Mouse (Mus musculus) gastrocnemius, adult 8-10 months (tissue): ENCODE data around the gene Cerkl. TPM values are rescaled to one million over a fixed set of nuclear protein-coding genes. Genes with fewer than 3 reads are reported as not detected.

Source experiments
- DNase-seq, 2 experiments: peaks; one replicate each; pipeline ENCODE4 v3.0.0; 2022; ENCODE audit warnings: low spot score in 2 of 2
- total RNA-seq, 4 experiments: library from RNA; stranded (reverse); gene quantifications; 2 replicates each; pipeline ENCODE4 v1.2.4; 2022

Gene Cerkl
- total RNA-seq, 4 experiments from 2014 or later: 0.19 to 0.82 (median 0.57) TPM

DNA sequence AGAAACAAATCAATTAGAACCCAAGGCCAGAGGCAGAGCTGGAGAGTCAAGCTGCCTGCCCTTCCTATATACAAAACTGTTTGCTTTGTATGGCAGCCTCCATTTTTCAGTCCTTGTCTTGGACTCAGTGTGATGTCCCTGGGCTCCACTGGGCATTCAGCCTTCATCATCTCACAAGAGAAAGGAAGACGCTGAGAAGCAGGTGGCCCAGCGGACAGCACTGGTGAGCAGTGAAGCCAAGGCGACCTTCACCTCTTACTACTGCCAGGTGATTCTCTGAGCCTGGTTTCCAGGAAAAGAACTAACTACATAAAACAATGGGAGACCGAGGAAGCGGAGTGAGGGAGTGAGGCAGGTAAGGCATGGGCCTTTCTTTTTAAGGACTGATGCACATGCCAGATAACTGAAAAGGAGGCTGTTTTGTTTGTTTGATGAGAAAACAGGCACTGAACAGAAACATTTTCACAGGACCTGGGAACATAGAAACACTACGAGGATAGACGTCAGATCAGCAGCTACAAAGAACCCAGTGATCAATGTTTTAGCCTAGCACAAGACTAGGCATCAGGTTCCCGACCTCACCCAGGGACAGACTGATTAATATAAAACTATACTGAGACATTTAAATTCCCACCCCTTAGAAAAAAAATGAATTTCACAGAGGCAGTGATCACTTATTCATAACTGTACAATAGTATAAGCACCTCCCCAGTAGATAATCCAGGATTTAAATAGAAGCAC lies 78.1 kb downstream of the Cerkl start:
- DNase-seq: no peak

DNA sequence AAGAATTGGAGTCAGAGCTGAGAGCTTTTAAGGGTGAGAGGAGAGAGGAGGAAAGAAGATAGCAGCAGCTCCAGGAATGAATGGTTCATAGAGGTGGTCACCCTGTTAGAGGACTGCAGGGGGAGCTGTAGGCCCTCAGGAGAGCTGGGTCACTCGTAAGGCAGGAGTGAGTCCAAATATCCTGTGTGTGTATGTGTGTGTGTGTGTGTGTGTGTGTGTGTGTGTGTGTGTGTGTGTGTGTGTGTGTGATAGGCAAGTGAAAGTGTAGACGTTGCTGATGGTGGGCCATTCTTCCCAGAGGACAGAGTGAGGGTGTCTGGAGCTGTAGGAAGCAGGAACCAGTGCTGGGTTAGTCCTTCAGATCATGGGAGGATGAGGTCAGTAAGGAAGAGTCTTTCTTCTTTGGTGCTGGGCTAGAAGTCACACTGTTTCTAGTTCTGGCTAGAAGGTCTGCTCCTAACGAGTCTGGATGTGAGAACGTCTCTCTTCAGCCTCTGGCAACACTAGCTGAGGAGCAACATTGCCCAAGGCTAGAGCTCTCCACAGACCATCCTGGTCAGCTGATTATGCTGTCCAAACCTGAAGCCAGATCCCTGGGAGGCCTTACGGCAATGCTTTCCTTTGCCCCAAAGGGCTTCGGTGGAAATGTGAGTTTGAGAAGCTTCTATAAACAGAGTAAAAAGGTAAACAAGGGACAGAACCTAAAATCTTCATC lies 83.9 kb downstream of the Cerkl start:
- DNase-seq: no peak

DNA sequence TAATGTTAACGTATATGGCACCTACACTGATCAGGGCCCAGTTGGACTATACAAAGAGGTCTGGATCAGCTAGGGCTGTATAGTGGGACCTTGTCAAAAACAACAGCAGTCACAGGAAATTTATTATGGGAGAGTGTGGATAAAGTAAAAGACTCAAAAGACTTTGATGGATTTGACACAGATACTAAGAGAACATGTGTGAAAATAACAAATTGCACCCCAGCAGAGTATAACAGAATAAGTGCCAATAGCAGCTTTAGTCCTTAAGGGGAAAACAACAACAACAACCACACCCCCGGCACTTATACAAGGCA lies 84.5 kb downstream of the Cerkl start:
- DNase-seq: no peak

DNA sequence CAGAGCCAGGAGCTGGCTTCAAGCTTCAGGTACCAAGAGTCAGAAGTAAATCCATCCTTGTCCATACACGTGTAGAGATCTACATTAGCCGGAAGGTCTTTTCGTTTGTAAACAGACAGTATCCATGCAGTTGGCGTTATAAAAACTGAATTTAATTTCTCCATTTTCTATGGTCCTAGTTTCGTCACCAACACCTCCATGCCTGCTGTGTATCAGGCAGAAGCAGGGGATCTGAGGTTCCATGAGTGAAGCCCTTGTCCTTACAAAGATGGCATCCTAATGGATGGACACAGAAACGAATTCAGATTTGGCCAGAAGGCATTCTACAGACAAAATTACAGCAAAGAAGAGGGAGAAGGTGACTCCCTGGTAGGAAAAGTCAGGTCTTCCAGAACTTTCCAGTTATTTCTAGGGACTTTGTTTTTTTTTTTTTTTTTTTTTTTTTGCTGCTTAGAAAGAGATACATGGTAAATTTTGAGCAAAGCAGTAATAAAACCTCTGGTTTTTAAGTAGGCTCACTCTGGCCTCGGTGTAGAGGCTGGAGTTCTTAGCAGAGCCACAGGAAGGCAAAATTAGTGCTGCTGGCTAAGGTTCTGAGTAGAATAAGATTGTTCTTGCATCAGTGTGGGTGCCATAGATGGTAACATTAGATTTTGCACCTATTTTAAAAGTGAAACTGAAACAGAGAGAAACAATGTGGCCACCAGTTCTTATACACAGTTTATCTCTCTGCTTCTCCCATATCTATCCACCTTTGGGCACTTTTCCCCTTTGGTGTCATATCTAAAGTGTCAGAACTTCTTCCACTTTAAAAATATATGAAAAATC lies 85.0 kb downstream of the Cerkl start:
- no peak for DNase-seq

DNA sequence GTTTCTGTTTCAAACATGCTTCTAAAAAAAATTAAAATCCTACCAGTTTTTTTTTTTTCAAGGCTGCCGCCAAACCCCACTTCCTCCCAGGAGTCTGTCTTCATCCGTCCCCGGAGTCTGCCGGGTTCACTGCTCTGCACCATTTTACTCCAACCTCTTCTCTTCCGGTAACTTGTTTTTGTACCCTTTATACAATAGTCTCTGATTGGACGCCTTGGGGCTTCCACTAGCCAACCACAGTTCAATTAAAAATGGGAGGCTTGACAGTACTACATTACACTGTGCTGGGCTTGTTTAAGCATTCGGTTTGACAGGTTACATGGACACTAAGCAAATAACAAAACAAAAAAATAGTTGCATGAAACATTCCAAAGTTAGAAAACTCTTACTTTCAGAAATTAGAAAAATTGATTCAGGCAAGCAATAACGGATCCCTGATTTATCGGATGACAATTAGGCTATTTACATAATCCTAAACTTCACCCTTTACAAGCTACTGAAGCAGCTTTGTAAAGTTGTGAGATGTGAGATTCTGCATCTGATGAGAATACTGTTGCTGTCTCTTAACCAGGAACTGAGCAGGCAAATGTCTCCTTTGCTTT lies 85.8 kb downstream of the Cerkl start:
- no peak for DNase-seq

DNA sequence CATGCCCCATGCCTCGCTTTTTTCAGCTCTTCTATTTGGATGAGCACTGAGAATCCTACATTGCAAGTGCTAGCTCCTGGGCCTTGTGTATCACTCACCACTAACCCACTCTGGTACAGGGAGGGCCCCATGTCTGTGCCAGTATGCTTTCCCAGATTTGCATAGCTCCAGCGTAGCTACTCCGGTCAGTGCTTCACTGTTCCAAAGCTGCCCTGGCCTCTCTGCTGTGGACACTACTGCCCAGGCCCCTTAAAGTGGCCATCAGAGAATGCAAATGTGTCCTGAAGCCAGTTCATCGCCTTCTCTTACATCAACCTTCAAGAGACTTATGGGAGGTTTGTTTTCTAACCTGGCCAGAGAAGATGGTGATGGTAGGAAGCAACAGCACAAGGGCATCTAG lies 86.7 kb downstream of the Cerkl start:
- no peak for DNase-seq

DNA sequence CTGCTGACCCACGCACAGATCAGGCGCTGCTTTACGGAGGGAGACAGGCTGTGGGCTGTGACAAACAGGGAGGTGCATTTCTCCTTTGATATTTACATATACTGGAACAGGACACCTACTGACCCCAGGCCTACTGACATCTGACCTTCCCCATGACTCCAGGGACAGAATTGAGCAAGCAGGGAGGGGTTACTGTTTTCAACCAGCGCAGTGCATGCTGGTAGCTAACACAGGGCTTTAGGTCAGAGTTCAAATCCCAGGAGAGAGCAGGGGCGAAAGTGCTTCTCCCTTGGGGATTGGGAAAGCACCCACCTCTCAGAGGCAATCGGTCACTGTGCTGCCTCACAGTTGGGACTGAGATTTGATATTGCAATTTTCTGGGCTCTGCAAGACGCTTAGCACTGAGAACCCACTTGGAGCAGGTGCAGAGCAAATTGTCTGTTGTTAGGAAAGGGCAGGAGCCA lies 87.5 kb downstream of the Cerkl start:
- no peak for DNase-seq

DNA sequence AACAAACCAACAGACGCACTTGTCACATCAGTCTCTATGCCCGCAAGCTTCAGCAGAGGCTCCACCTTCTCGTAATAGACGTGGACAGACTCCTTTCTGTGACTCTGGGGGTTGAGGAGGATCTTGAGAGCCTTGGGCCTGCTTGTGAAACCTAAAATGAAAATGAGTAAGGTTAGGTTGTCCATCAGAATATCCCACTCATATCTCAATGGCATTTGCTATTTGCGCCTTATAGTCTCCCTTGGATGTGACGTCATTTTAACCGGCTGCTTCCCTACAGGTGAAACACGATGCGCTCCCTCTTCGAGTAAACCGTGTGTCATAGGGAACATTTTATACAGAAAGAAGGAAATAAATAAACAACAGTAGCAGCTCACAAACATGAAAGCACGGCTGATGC lies 87.9 kb downstream of the Cerkl start:
- DNase-seq: no peak

DNA sequence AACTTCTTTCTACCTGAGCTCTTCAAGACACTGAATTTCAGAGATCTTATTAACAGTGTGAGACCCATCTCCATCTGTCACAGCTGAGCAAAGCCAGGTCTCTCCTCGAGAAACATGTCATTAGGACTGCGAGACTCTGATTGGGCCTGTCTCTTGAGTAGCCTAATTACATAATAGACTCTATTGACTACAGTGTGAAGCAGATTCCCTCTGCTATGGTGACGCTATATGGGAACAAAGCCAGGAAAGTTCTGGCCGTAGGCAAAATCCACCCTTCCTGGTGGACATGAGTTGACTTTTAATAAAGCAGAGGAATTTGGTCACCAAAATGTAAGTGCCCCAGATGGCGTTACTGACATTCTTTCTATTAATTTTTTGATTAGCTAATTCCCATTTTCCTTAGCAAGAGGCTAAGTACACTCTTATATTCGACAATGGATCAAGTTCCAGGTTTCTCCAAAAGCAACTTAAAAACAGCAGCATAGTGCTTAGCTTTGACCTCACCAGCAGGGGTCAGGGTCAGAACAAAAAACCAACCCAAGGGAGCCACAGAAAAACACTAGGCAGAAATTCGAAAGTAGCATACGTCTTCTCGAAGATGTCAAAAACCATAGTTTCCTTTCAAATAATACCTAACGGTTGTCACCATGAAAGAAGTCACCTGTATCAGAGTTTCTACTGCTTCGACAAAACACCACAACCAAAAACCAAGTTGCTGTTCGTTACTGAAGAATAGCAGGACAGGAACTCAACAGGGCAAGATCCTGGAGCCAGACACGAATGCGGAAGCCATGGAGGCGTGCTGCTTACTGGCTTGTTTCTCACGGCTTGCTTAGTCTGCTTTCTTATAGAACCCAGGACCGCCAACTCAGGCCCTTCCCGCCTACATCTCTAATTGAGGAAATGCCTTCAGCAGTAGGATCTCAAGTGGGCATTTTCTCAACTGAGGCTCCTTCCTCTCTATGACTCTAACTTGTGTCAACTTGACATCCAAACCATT lies 88.8 kb downstream of the Cerkl start:
- no peak for DNase-seq

DNA sequence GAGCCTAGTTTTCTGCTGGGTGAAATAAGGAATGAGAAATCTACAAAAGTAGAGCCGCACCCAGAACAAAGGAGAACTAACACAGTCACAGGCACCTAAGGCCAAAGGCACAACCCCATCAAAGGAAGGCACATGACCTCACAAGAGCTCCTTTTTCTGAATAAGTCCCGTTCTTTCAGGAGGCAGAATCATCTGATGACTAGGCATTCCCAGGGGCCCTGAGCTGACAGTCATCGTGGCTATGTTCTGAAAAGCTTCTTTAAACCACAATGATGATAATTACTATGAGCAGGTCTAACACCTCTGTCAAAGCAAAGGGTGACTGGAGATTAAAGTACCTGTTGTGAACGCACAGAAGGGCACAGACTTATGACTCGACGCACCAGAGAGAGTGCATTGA lies 92.7 kb downstream of the Cerkl start:
- DNase-seq: no peak

DNA sequence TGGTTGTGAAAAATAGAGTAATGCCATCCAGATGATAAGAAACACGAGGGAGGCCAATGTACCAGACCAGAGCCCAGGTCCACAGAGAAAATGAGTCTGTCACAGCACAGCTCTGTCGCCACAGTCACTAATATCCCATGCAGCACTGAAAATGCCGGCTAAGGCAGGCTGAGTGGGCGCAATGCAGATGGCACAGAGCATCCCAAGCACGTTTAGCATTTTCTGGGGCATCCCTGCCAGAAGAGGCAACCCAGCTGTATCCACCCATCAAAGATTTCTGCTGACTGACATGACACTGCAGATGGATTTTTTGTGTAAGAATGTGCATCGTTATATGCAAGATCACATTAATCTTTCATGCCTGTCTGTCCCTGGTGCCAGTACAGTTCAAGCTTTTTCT lies 94.6 kb downstream of the Cerkl start:
- DNase-seq: no peak

DNA sequence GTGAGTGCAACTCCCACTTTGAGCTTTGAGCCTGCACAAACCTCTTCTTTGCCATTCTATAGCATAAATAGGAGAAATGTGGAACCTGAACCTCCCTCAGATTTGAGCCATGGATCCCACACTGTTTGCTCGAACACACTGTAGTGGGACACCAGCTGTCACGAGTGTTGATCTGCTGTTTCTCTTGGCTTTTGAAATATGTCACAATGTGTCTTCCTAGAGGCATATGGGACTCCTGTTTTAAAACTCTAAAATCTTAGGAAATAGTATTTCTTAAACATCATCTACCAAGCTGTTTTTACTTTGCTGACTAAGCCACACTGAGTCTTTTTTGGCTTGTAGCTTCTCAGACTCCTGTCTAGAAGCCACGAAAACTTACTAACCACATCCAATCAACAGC lies 98.8 kb downstream of the Cerkl start:
- no peak for DNase-seq

DNA sequence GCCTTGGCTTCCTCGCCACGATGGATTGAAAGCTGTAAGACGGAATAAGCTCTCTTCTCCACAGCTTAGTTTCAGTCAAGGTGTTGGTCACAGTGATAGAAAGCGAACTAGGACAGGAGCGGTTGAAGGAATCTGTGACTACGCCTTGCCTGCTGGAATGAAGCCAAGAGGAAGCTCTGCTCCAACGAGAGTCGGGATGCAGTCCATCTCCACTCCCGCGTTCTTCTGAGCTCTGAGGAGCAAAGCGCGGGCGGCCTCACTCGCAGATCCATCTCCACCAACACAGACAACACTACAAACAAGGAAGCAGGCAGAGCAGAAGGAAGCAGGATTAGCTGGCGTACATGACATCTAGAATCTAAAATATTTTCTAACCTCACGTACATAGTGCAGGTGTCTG lies 101.8 kb downstream of the Cerkl start:
- no peak for DNase-seq

DNA sequence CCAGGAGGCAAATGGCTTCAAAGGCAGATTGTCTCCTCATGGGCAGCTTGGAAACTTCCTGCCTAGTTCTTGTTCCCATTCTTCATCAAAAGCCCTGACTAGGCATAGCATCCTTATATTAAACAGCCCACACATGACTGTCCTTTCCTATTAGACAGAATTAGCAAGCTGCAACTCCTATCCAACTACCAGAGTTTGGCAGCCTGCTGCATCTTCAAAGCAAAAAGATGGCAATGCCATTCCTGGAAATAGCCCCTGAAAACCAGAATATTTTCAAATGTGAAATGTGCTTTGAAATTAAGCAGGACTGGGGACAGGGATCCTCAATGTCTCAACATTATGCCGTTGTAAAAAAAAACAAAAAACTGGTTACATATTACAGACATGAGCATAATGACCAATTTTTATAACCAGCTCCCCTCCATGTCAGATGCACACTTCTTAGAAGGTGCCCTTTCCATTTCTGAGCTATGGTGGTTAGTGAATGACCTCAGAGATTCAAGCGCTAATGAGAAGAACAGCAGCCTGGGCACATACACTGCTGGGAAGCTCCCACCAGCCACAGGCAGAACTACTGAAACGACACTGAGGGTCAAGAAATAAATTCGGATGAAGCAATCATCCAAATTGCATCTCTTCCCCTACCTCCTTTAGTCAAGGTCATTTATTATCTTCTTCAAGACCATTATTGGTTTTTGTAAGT lies 104.3 kb downstream of the Cerkl start:
- DNase-seq: no peak

DNA sequence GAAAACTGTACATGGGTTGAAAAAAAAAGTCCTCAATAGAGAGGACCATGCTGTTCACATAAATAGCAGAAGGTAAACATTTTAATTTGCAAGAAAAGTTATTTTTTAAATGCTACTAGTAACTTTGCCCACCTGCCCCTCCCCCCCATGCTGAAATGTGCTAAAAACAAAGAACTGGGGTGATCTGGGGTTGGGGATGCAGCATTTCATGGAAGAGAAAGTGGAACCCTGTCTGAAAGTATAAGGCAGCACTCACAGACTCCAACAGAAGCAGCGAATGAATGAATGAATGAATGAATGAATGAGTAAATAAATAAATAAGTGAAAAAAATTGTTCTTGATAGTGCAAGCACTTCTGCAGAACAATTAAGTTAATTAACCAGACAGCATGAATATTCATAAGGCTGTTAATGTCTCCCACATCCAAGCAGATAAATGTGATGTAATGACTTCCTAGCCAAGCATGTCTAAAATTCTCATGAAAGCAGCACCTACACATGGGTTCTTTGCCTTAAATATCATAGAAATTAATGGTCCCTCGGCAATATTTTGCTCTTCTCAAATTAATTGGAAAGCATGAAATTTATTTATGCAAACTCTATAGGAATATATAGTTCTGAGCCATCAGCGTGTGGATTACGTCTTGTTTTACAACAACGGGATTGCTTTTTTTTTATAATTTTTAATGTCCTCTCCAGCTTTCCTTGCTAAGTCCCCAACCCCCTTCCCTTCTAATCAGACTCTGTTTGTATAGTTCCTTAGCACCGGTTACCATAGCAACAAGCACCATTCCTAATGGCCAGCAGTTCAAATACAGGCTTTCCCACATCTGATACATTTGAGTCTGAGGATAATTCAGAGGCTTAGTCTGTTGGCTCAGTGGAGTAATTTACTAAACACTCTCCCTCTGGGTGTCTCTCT lies 105.1 kb downstream of the Cerkl start:
- no peak for DNase-seq

DNA sequence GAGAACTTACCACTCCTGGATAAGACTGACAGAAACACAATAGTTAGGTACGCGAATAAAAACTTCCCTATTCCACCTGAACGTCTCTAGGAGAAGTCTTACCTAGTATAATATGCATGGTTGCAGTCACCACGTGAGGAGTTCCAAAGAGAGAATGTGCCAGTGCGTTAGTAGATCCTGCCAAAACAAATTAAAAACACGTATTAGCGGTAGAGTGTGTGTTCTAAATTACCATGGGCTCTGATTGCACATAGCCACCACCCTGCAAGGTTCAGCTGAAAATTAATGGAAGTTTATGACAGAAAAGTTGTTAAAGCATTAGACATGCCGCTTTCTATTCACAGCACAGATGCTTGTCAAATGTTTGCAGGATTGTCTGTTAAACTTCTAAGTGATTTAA lies 113.5 kb downstream of the Cerkl start:
- no peak for DNase-seq

DNA sequence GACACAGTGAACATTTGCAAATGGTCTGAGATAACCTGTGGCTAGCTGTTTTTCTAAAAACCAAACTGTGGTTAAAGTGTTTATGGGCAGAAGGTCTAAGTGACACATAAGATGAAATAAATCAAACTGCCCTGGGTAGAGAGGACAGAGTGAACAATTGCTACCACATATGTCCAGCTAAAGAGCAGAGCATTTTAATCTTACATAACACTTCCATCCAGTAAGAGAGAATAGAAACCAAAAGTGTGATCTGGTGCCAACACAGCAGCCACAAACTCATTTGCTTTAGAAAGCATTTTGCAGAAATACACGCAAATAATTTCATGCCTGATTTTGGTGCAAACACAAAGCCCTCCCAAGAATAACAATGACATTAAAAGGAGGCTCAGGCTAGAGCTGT lies 117.6 kb downstream of the Cerkl start:
- DNase-seq: no peak

DNA sequence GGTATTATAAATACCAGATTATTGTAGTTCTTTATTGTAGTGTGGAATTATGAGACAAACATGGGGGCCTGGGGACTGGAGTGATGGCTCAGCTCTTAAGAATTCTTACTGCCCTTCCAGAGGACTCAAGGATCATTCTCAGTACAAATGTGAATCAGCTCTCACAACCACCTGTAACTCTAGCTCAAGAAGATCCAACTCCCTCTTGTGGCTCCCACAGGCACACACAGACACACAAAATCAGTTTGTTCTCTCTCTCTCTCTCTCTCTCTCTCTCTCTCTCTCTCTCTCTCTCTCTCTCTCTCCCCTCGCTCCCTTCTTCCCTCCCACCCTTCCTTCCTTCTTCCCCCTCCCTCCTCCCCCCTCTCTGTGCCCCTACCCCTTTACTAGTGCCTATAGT lies 120.4 kb downstream of the Cerkl start:
- no peak for DNase-seq

DNA sequence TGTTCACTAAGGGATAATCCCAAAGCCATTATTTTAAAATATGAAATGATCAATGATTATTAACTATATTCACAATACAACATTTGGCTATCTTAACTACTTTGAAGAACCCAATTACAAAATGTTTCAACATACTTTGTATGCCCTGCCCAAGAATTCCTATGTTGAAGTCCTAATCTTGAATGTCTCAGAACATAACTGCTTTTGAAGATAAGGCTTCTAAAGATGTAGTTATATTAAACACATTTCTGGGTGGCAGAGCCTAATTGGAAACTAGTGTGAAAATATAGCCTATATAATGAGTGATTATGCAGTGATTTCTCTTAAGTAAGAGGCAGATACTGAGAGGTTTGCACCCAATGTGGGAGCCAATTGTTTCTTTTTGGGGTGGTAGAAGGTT lies 121.9 kb downstream of the Cerkl start:
- DNase-seq: no peak
